Mouse (Mus musculus) heart, embryonic 13.5 days (tissue): ENCODE results near the gene Tnfrsf9. TPM values are rescaled to one million over a fixed set of nuclear protein-coding genes. Genes with fewer than 3 reads are reported as not detected.

Experiments
- ATAC-seq: fragments of 200-750 bp; cut with Nextera tagmentation; 2 replicates; pipeline ENCODE4 v1.8.0; 2017; ENCODE audit warnings: moderate TSS enrichment; ENCODE audit not compliant: insufficient number of reproducible peaks, low FRiP score, low TSS enrichment; ENCODE audit errors: extremely low read depth
- H3K27ac ChIP-seq: fragments of 300-500 bp; sonication (generic); replicated peaks from 2 replicates; pipeline ENCODE4 v1.5.1; 2015; ENCODE audit warnings: moderate library complexity, mild to moderate bottlenecking, inconsistent platforms
- H3K27me3 ChIP-seq: fragments of 300-500 bp; sonication (generic); replicated peaks from 2 replicates; pipeline ENCODE4 v1.6.1; 2015; ENCODE audit warnings: mild to moderate bottlenecking, inconsistent platforms
- H3K36me3 ChIP-seq: fragments of 300-500 bp; sonication (generic); 2 replicates; pipeline ENCODE4 v1.6.1; 2015; ENCODE audit warnings: mild to moderate bottlenecking, inconsistent platforms
- H3K4me1 ChIP-seq: fragments of 300-500 bp; sonication (generic); 2 replicates; pipeline ENCODE4 v1.6.1; 2015; ENCODE audit warnings: inconsistent platforms
- H3K4me2 ChIP-seq: fragments of 300-500 bp; sonication (generic); 2 replicates; pipeline ENCODE4 v1.6.1; 2015; ENCODE audit warnings: inconsistent platforms, mild to moderate bottlenecking, moderate library complexity
- H3K4me3 ChIP-seq: fragments of 300-500 bp; sonication (generic); 2 replicates; pipeline ENCODE4 v1.5.1; 2015; ENCODE audit warnings: moderate library complexity, mild to moderate bottlenecking, inconsistent platforms
- H3K9ac ChIP-seq: fragments of 300-500 bp; sonication (generic); 2 replicates; pipeline ENCODE4 v1.6.1; 2015; ENCODE audit warnings: inconsistent platforms, mild to moderate bottlenecking, moderate library complexity
- H3K9me3 ChIP-seq: fragments of 300-500 bp; sonication (generic); 2 replicates; pipeline ENCODE4 v1.6.1; 2016; ENCODE audit warnings: inconsistent platforms
- WGBS: fragments of 180-500 bp; shearing (Covaris S2); methylation state at CpG from one replicate; pipeline ENCODE4 v1.1.7; 2015; ENCODE audit warnings: mixed read lengths; 5-methylcytosine and 5-hydroxymethylcytosine counted together
- polyA plus RNA-seq: library from polyadenylated mRNA; unstranded; fragments of >200 nt; fragmentation: Nextera tagmentation; extraction: Ambion mirVana; gene quantifications from 2 replicates; pipeline ENCODE4 v1.2.1, GENCODE M21; 2015

Tnfrsf9 gene
- 0.57 and 0.82 TPM in 2 replicates for polyA plus RNA-seq

- peak within 1 kb of the TSS; percentile 78 for H3K4me3 ChIP-seq
- peak; percentile 74 for ATAC-seq
- peak within 1 kb of the TSS; percentile 89 for H3K9ac ChIP-seq
- H3K27me3 ChIP-seq = no peaks in the 10 kb centered on the region
- H3K4me1 ChIP-seq = peaks cover 25% of the 10 kb centered on the region
- no peaks in the 10 kb centered on the region for H3K9me3 ChIP-seq
- under 1% methylated on average over 48 of the region's 48 CpGs for WGBS
- peak within 1 kb of the TSS; percentile 82 for H3K4me2 ChIP-seq
- H3K36me3 ChIP-seq = no peaks in the 10 kb centered on the region
- H3K27ac ChIP-seq = peak within 1 kb of the TSS; percentile 88
These were observed at the start of gene Tnfrsf9, which contains the start of gene Park7 for GRCm38 (mm10) chr4:150914290-150914733. Gene Tnfrsf9 (plus strand): TSS chr4:150914562. Gene Park7 (minus strand): TSS chr4:150914437.

GRCm38 (mm10) chr4:150865371-150865770 lies 49.0 kb upstream of the Tnfrsf9 start:
- no peak for ATAC-seq
- no peak overlapping the region for H3K9ac ChIP-seq
- H3K27ac ChIP-seq = no peak overlapping the region
- peaks cover 34% of the 10 kb centered on the region for H3K4me1 ChIP-seq
- no peaks in the 10 kb centered on the region for H3K27me3 ChIP-seq
- no peaks in the 10 kb centered on the region for H3K9me3 ChIP-seq
- peaks cover 33% of the 10 kb centered on the region for H3K36me3 ChIP-seq
- no peak overlapping the region for H3K4me2 ChIP-seq
- no peak overlapping the region for H3K4me3 ChIP-seq

- peaks cover 33% of the 10 kb centered on the region for H3K36me3 ChIP-seq
- H3K4me2 ChIP-seq = no peak overlapping the region
- H3K4me1 ChIP-seq = peaks cover 35% of the 10 kb centered on the region
- H3K27ac ChIP-seq = no peak overlapping the region
- no peaks in the 10 kb centered on the region for H3K9me3 ChIP-seq
- no peak for ATAC-seq
- 82% methylated on average over 11 of the region's 11 CpGs for WGBS
- no peak overlapping the region for H3K4me3 ChIP-seq
- H3K27me3 ChIP-seq = no peaks in the 10 kb centered on the region
- no peak overlapping the region for H3K9ac ChIP-seq
These were observed 48.3 kb upstream of the Tnfrsf9 start for GRCm38 (mm10) chr4:150866069-150866468.

- no peak for ATAC-seq
- Histone ChIP-seq H3K4me1 (peaks cover 36% of the 10 kb centered on the region), H3K4me2 (no peak overlapping the region), H3K36me3 (peaks cover 33% of the 10 kb centered on the region), H3K4me3 (no peak overlapping the region), H3K9ac (no peak overlapping the region), H3K27ac (no peak overlapping the region), H3K27me3 (no peaks in the 10 kb centered on the region), H3K9me3 (no peaks in the 10 kb centered on the region)
- 88% methylated on average over 12 of the region's 12 CpGs for WGBS
These were observed 47.9 kb upstream of the Tnfrsf9 start for GRCm38 (mm10) chr4:150866494-150866893.

GRCm38 (mm10) chr4:150868161-150868560 lies 46.2 kb upstream of the Tnfrsf9 start:
- 80% methylated on average over 6 of the region's 6 CpGs for WGBS
- Histone ChIP-seq H3K9ac (no peak overlapping the region), H3K4me2 (no peak overlapping the region), H3K27me3 (no peaks in the 10 kb centered on the region), H3K4me1 (peaks cover 45% of the 10 kb centered on the region), H3K27ac (no peak overlapping the region), H3K4me3 (no peak overlapping the region), H3K36me3 (peaks cover 33% of the 10 kb centered on the region), H3K9me3 (no peaks in the 10 kb centered on the region)
- no peak for ATAC-seq

GRCm38 (mm10) chr4:150868859-150869258 lies 45.5 kb upstream of the Tnfrsf9 start:
- Histone ChIP-seq H3K36me3 (peaks cover 33% of the 10 kb centered on the region), H3K27ac (no peak overlapping the region), H3K9me3 (no peaks in the 10 kb centered on the region), H3K4me2 (no peak overlapping the region), H3K9ac (0 out of 2 replicates have a peak overlapping the region, but pooled peaks have one; percentile 48), H3K4me1 (peaks cover 45% of the 10 kb centered on the region), H3K4me3 (no peak overlapping the region), H3K27me3 (no peaks in the 10 kb centered on the region)
- WGBS = 64% methylated on average over 2 of the region's 2 CpGs
- no peak for ATAC-seq

GRCm38 (mm10) chr4:150869276-150870197 lies 44.8 kb upstream of the Tnfrsf9 start:
- H3K36me3 ChIP-seq = peaks cover 33% of the 10 kb centered on the region
- H3K27ac ChIP-seq = 0 out of 2 replicates have a peak overlapping the region, but pooled peaks have one; percentile 40
- H3K9ac ChIP-seq = peak overlapping the region; percentile 48; the same call in 1 of the 2 replicates
- no peaks in the 10 kb centered on the region for H3K9me3 ChIP-seq
- no peak for ATAC-seq
- H3K27me3 ChIP-seq = no peaks in the 10 kb centered on the region
- 46% methylated on average over 17 of the region's 17 CpGs for WGBS
- H3K4me2 ChIP-seq = no peak overlapping the region
- H3K4me1 ChIP-seq = peaks cover 45% of the 10 kb centered on the region
- H3K4me3 ChIP-seq = no peak overlapping the region

GRCm38 (mm10) chr4:150870963-150871391 lies 43.4 kb upstream of the Tnfrsf9 start:
- Histone ChIP-seq H3K27ac (no peak overlapping the region; the same call in 1 of the 2 replicates), H3K4me1 (peaks cover 41% of the 10 kb centered on the region), H3K9ac (0 out of 2 replicates have a peak overlapping the region, but pooled peaks have one; percentile 44), H3K4me3 (no peak overlapping the region), H3K27me3 (no peaks in the 10 kb centered on the region), H3K4me2 (no peak overlapping the region), H3K9me3 (no peaks in the 10 kb centered on the region), H3K36me3 (peaks cover 24% of the 10 kb centered on the region)
- 79% methylated on average over 13 of the region's 13 CpGs for WGBS
- ATAC-seq = no peak

- no peak overlapping the region; the same call in 1 of the 2 replicates for H3K4me2 ChIP-seq
- no peaks in the 10 kb centered on the region for H3K9me3 ChIP-seq
- peaks cover 41% of the 10 kb centered on the region for H3K4me1 ChIP-seq
- peak overlapping the region; percentile 73 for H3K27ac ChIP-seq
- no peaks in the 10 kb centered on the region for H3K27me3 ChIP-seq
- no peak for ATAC-seq
- no peak overlapping the region for H3K4me3 ChIP-seq
- 28% methylated on average over 10 of the region's 10 CpGs for WGBS
- peaks cover 18% of the 10 kb centered on the region for H3K36me3 ChIP-seq
- H3K9ac ChIP-seq = peak overlapping the region; percentile 44
These were observed 42.8 kb upstream of the Tnfrsf9 start for GRCm38 (mm10) chr4:150871392-150872138.

- Histone ChIP-seq H3K4me2 (no peak overlapping the region; the same call in none of the 2 replicates), H3K36me3 (peaks cover 12% of the 10 kb centered on the region), H3K27me3 (no peaks in the 10 kb centered on the region), H3K4me1 (peaks cover 41% of the 10 kb centered on the region), H3K9ac (peak overlapping the region; percentile 44), H3K4me3 (no peak overlapping the region), H3K9me3 (no peaks in the 10 kb centered on the region), H3K27ac (peak overlapping the region; percentile 73)
- no peak for ATAC-seq
- 37% methylated on average over 9 of the region's 9 CpGs for WGBS
These were observed 42.2 kb upstream of the Tnfrsf9 start for GRCm38 (mm10) chr4:150872139-150872651.

- Histone ChIP-seq H3K4me1 (peaks cover 41% of the 10 kb centered on the region), H3K36me3 (peaks cover 7% of the 10 kb centered on the region), H3K27ac (peak overlapping the region; percentile 73; the same call in 1 of the 2 replicates), H3K9ac (0 out of 2 replicates have a peak overlapping the region, but pooled peaks have one; percentile 44), H3K4me3 (no peak overlapping the region), H3K27me3 (no peaks in the 10 kb centered on the region), H3K9me3 (no peaks in the 10 kb centered on the region), H3K4me2 (no peak overlapping the region)
- ATAC-seq = no peak
- 72% methylated on average over 8 of the region's 8 CpGs for WGBS
These were observed 41.7 kb upstream of the Tnfrsf9 start for GRCm38 (mm10) chr4:150872681-150873080.
